Mouse (Mus musculus) R1 (cell line): ENCODE measurements around the gene Cd84.
"Not testable (repeated sequence)": the region's sequence is repeated elsewhere in the genome, so short reads cannot be mapped to it uniquely, and the experiment has no call there.

Source experiments
- DNase-seq: peaks from one replicate; pipeline ENCODE4 v3.0.0-alpha.2; 2018; ENCODE audit warnings: low read depth, low spot score

Cd84 gene

GRCm38 (mm10) chr1:171839488-171839887 is at the start of gene Cd84:
Gene Cd84 (plus strand): TSS chr1:171839697.
- DNase-seq, result no peak

GRCm38 (mm10) chr1:171791491-171791890 is 48.0 kb upstream of the Cd84 start:
- DNase-seq, result no peak

- no peak for DNase-seq
Measured at GRCm38 (mm10) chr1:171796185-171796584, 43.3 kb upstream of the Cd84 start.

- no peak for DNase-seq
Measured at GRCm38 (mm10) chr1:171797840-171798239, 41.7 kb upstream of the Cd84 start.

GRCm38 (mm10) chr1:171799648-171800047 is 39.8 kb upstream of the Cd84 start:
- no peak for DNase-seq

- DNase-seq, result not testable (repeated sequence)
Measured at GRCm38 (mm10) chr1:171811048-171811447, 28.4 kb upstream of the Cd84 start.

GRCm38 (mm10) chr1:171815545-171816439 is 23.7 kb upstream of the Cd84 start:
- DNase-seq, result peak; percentile 69

GRCm38 (mm10) chr1:171816991-171817390 is 22.5 kb upstream of the Cd84 start:
- no peak for DNase-seq

- peak; percentile 62 for DNase-seq
Measured at GRCm38 (mm10) chr1:171821331-171821730, 18.2 kb upstream of the Cd84 start.

- peak; percentile 46 for DNase-seq
Measured at GRCm38 (mm10) chr1:171825462-171825861, 14.0 kb upstream of the Cd84 start.

GRCm38 (mm10) chr1:171826164-171826563 is 13.3 kb upstream of the Cd84 start:
- DNase-seq, result peak; percentile 44

- DNase-seq, result no peak
Measured at GRCm38 (mm10) chr1:171827674-171828073, 11.8 kb upstream of the Cd84 start.

GRCm38 (mm10) chr1:171840450-171841023 is 1.0 kb downstream of the Cd84 start:
- no peak for DNase-seq

- DNase-seq, result no peak
Measured at GRCm38 (mm10) chr1:171845035-171845754, 5.7 kb downstream of the Cd84 start.

- no peak for DNase-seq
Measured at GRCm38 (mm10) chr1:171848201-171848600, 8.7 kb downstream of the Cd84 start.

- DNase-seq, result no peak
Measured at GRCm38 (mm10) chr1:171848757-171849156, 9.3 kb downstream of the Cd84 start.

GRCm38 (mm10) chr1:171849454-171849853 is 10.0 kb downstream of the Cd84 start:
- DNase-seq, result no peak

GRCm38 (mm10) chr1:171865467-171865866 is 26.0 kb downstream of the Cd84 start:
- no peak for DNase-seq

- no peak for DNase-seq
Measured at GRCm38 (mm10) chr1:171886989-171887388, 47.5 kb downstream of the Cd84 start.

GRCm38 (mm10) chr1:171895364-171895763 is 55.9 kb downstream of the Cd84 start, which contains the start of gene Gm10521:
Gene Gm10521 (plus strand): TSS chr1:171895664.
- not testable (repeated sequence) for DNase-seq

GRCm38 (mm10) chr1:171904011-171904410 is 64.5 kb downstream of the Cd84 start:
- DNase-seq, result peak; percentile 61
